Mouse (Mus musculus) bone marrow macrophage, adult 2 months (primary cell): ENCODE results near the gene Gnaz.

Source experiments
- CTCF ChIP-seq: IDR thresholded peaks from 2 replicates; pipeline ENCODE4 v1.5.1; 2012; ENCODE audit warnings: low read depth, mild to moderate bottlenecking, low read length, moderate library complexity
- POLR2A ChIP-seq: IDR thresholded peaks from 2 replicates; pipeline ENCODE4 v1.6.1; 2012; ENCODE audit warnings: mild to moderate bottlenecking, low read depth, low read length, borderline replicate concordance

- no peak for TF ChIP-seq CTCF
- TF ChIP-seq POLR2A = no peak
These were observed 95.6 kb downstream of the Gnaz start for GRCm38 (mm10) chr10:75062621-75063020.
